Mouse (Mus musculus) heart, adult 11 months (tissue): ENCODE measurements at regions not wholly inside any gene's neighbourhood (a gene's known extent, or its start where the extent isn't known, plus 50 kb on each side); places are given as distances from the start of the nearest gene placed in this dataset.

Experiments used
- DNase-seq: peaks from one replicate; pipeline ENCODE4 v3.0.0; 2022

GRCm38 (mm10) chr3:35387386-35387785, 366.5 kb upstream of the Atp11b start:
- no peak for DNase-seq

GRCm38 (mm10) chr3:35392657-35393056, 361.2 kb upstream of the Atp11b start:
- no peak for DNase-seq

GRCm38 (mm10) chr3:35400213-35400612, 353.7 kb upstream of the Atp11b start:
- DNase-seq: peak; percentile 61

- peak; percentile 58 for DNase-seq
Observed at GRCm38 (mm10) chr3:35402666-35403065, 351.2 kb upstream of the Atp11b start.

GRCm38 (mm10) chr3:35403952-35404351, 350.0 kb upstream of the Atp11b start:
- peak; percentile 41 for DNase-seq

GRCm38 (mm10) chr3:35404492-35405390, 349.2 kb upstream of the Atp11b start:
- DNase-seq: peak; percentile 78

GRCm38 (mm10) chr3:35405621-35406079, 348.3 kb upstream of the Atp11b start:
- DNase-seq: peak; percentile 86

GRCm38 (mm10) chr3:35437687-35438086, 316.2 kb upstream of the Atp11b start:
- DNase-seq: no peak

- DNase-seq: no peak
Observed at GRCm38 (mm10) chr3:35462858-35463257, 291.0 kb upstream of the Atp11b start.

- DNase-seq: no peak
Observed at GRCm38 (mm10) chr3:35464212-35464911, 289.5 kb upstream of the Atp11b start.

GRCm38 (mm10) chr3:35465956-35466355, 287.9 kb upstream of the Atp11b start:
- DNase-seq: no peak

GRCm38 (mm10) chr3:35473351-35473750, 280.6 kb upstream of the Atp11b start:
- DNase-seq: no peak

GRCm38 (mm10) chr3:35474361-35474760, 279.5 kb upstream of the Atp11b start:
- no peak for DNase-seq

GRCm38 (mm10) chr3:35475326-35475725, 278.6 kb upstream of the Atp11b start:
- DNase-seq: no peak

GRCm38 (mm10) chr3:35480714-35481695, 272.9 kb upstream of the Atp11b start:
- no peak for DNase-seq

GRCm38 (mm10) chr3:35481841-35482240, 272.1 kb upstream of the Atp11b start:
- no peak for DNase-seq

- DNase-seq: no peak
Observed at GRCm38 (mm10) chr3:35482296-35482695, 271.6 kb upstream of the Atp11b start.

GRCm38 (mm10) chr3:35482759-35483158, 271.1 kb upstream of the Atp11b start:
- DNase-seq: no peak

GRCm38 (mm10) chr3:35496027-35496824, 257.7 kb upstream of the Atp11b start:
- no peak for DNase-seq

GRCm38 (mm10) chr3:35510314-35510713, 243.6 kb upstream of the Atp11b start:
- DNase-seq: no peak

GRCm38 (mm10) chr3:35516517-35516916, 237.4 kb upstream of the Atp11b start:
- DNase-seq: no peak

- no peak for DNase-seq
Observed at GRCm38 (mm10) chr3:35520131-35520530, 233.8 kb upstream of the Atp11b start.
